Mouse (Mus musculus) lung, postnatal 0 days (tissue): Measurements from ENCODE around the gene Nkx2-3.

Experiments
- CTCF ChIP-seq: IDR thresholded peaks from 2 replicates; pipeline ENCODE4 v1.5.1; 2016; ENCODE audit warnings: antibody characterized with exemption, mild to moderate bottlenecking
- EP300 ChIP-seq: IDR thresholded peaks from 2 replicates; pipeline ENCODE4 v1.6.1; 2016; ENCODE audit warnings: antibody characterized with exemption, mild to moderate bottlenecking, control low read depth

DNA sequence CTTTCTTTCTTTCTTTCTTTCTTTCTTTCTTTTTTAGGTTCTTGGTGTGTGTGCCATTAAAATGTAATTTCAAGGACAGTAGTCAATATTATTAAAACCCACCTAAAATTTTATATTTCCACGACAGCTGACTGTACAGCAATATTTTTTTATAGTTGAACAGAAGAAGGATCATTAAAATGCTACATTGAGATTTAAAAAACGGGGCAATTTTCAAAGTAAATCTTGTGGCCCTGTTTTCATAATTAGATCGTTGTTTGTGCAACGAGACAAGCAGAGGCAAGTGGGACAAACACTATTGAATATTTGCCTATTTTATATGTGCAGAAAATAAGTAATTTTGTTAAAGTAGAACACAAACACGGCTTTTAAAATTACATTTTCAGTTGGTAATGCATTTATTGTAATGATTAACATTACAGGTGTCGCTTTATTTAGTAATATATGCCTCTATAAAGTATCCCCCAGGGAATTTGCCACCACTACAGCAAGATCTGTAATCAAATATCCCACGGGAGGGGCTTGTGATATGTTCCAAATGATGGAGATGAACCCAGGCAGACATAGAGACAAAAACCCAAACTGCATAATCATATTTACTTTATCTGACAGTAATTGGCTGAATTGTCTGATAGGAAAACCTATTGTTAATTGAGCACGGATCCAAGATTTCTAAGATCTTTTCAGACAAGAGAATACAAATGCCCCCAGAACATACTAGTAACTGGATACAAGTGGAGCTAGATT is 3.2 kb upstream of the Nkx2-3 start:
- TF ChIP-seq CTCF (no peak), EP300 (no peak)
